Comparison of ENCODE assay signal across 8 mouse cellular contexts in genomic region chr9:34489316-34489710, GRCm38 (mm10). TPM values are rescaled to one million over a fixed set of nuclear protein-coding genes. Genes with fewer than 3 reads are reported as not detected.
A peak's percentile ranks its signal among the peaks of the same experiment; 100 is the strongest.
DNase-seq lines count a peak whose midpoint lies in the region; ATAC-seq and TF ChIP-seq lines count a peak whose summit lies in the region.

No protein-coding gene starts in this region.

- peak overlapping the region; percentile 63 for H3K4me3 ChIP-seq in lung, embryonic 15.5 days
- peak overlapping the region; percentile 64 for H3K4me3 ChIP-seq in limb, embryonic 11.5 days (ENCODE audit: low read depth, low read length)
- H3K4me3 ChIP-seq in small intestine, adult 2 months (ENCODE audit: low read depth, low read length) = peak overlapping the region; percentile 45

- peak overlapping the region; percentile 95 for H3K4me2 ChIP-seq in lung, embryonic 15.5 days
- H3K4me2 ChIP-seq in limb, embryonic 11.5 days (ENCODE audit: low read depth, severe bottlenecking) = peak overlapping the region; percentile 88

- peak overlapping the region; percentile 39; the same call in 1 of the 2 replicates for H3K9ac ChIP-seq in lung, embryonic 15.5 days
- H3K9ac ChIP-seq in limb, embryonic 11.5 days (ENCODE audit: low read length) = peak overlapping the region; percentile 45

- under 1% methylated on average over 13 of the region's 13 CpGs for WGBS in lung, embryonic 15.5 days
- 1% methylated on average over 13 of the region's 13 CpGs for WGBS in limb, embryonic 11.5 days
- 4% methylated on average over 13 of the region's 13 CpGs for WGBS in small intestine, adult 2 months

- TF ChIP-seq CTCF in small intestine, adult 2 months (IDR thresholded peaks at IDR 0.05; ENCODE audit: extremely low read depth, insufficient read length, insufficient replicate concordance, low read depth, low read length) = no peak

- H3K4me1 ChIP-seq in lung, embryonic 15.5 days = peaks cover 17% of the 10 kb centered on the region; the same call in 1 of the 2 replicates
- H3K4me1 ChIP-seq in limb, embryonic 11.5 days (ENCODE audit: control insufficient read depth, insufficient read depth, low read length) = 0 out of 2 replicates have a peak, but pooled peaks cover 4% of the 10 kb centered on the region
- H3K4me1 ChIP-seq in small intestine, adult 2 months (ENCODE audit: control insufficient read depth, insufficient read depth, insufficient read length, low read length) = no peaks in the 10 kb centered on the region

- no peaks in the 10 kb centered on the region for H3K9me3 ChIP-seq in lung, embryonic 15.5 days
- no peaks in the 10 kb centered on the region for H3K9me3 ChIP-seq in limb, embryonic 11.5 days (ENCODE audit: control insufficient read depth, low read length)

- no peak for ATAC-seq in lung, embryonic 15.5 days (ENCODE audit: borderline replicate concordance, extremely low read depth, low FRiP score, low TSS enrichment)
- ATAC-seq in limb, embryonic 11.5 days (ENCODE audit: insufficient number of reproducible peaks, low FRiP score, low TSS enrichment, low read depth) = no peak

- no peaks in the 10 kb centered on the region for H3K36me3 ChIP-seq in lung, embryonic 15.5 days
- H3K36me3 ChIP-seq in limb, embryonic 11.5 days (ENCODE audit: control insufficient read depth, insufficient read depth, low read length) = no peaks in the 10 kb centered on the region
- H3K36me3 ChIP-seq in small intestine, adult 2 months (ENCODE audit: control insufficient read depth, insufficient read depth, low read length) = no peaks in the 10 kb centered on the region

- DNase-seq in adrenal gland, postnatal 10 days = peak; percentile 3
- DNase-seq in adrenal gland, postnatal 25 days = no peak
- no peak for DNase-seq in lung, adult 18-20 months
- DNase-seq in limb, embryonic 11.5 days (ENCODE audit: low spot score) = no peak
- no peak for DNase-seq in layer of hippocampus, adult 11-12 months (ENCODE audit: low spot score)
- no peak for DNase-seq in ovary, postnatal 10 days (ENCODE audit: low spot score)

- H3K27me3 ChIP-seq in lung, embryonic 15.5 days = peaks cover 89% of the 10 kb centered on the region
- peaks cover 39% of the 10 kb centered on the region for H3K27me3 ChIP-seq in limb, embryonic 11.5 days (ENCODE audit: control insufficient read depth, insufficient read depth, low read length)
- peaks cover 38% of the 10 kb centered on the region for H3K27me3 ChIP-seq in small intestine, adult 2 months (ENCODE audit: control insufficient read depth, insufficient read depth, low read length)

- no peak overlapping the region for H3K27ac ChIP-seq in lung, embryonic 15.5 days
- no peak overlapping the region for H3K27ac ChIP-seq in limb, embryonic 11.5 days (replicated peaks; ENCODE audit: low read depth, low read length)
- H3K27ac ChIP-seq in small intestine, adult 2 months (ENCODE audit: insufficient read depth, low read depth, low read length) = no peak overlapping the region

- TF ChIP-seq POLR2A in small intestine, adult 2 months (IDR thresholded peaks at IDR 0.05; ENCODE audit: low read depth, low read length) = no peak

RNA-seq across cellular contexts. Expression of gene Kirrel3, which starts 3.6 kb away (rescaled TPM):
- 1 to 10 TPM; 1.0 to 2.2 TPM for total RNA-seq in adrenal gland, postnatal 10 days (2021)
- total RNA-seq in adrenal gland, postnatal 25 days (2021) = 0.52 and 0.76 TPM in 2 replicates
- 1.2 and 1.8 TPM in 2 replicates for polyA plus RNA-seq in lung, embryonic 15.5 days (2015; fragmentation: Nextera tagmentation; extraction: Ambion mirVana)
- polyA plus RNA-seq in limb, embryonic 11.5 days (2014; fragmentation: Nextera tagmentation; extraction: Ambion mirVana) = 2.4 and 2.6 TPM in 2 replicates
- polyA plus RNA-seq in small intestine, adult 2 months (2012; rRNA removed) = 0.22 and 0.23 TPM in 2 replicates
